Mouse (Mus musculus): Measurements from ENCODE around the gene Hirip3. TPM values are rescaled to one million over a fixed set of nuclear protein-coding genes. Genes with fewer than 3 reads are reported as not detected.
"Not testable (repeated sequence)": the region's sequence is repeated elsewhere in the genome, so short reads cannot be mapped to it uniquely, and the experiment has no call there.

The Hirip3 gene
- total RNA-seq, 2 experiments from 2014 or later, result 22.0 to 164 TPM

DNA sequence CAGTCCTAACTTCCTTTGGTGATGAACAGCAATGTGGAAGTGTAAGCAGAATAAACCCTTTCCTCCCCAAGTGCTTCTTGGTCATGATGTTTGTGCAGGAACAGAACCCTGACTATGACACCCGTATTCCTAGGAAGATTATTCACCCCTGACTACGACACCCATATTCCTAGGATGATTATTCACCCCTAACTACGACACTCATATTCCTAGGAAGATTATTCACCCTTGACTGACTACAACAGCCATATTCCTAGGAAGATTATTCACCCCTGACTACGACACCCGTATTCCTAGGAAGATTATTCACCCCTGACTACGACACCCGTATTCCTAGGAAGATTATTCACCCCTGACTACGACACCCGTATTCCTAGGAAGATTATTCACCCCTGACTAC lies 38.0 kb downstream of the Hirip3 start:
- not testable (repeated sequence) for ATAC-seq (ENCODE audit: poor library complexity, severe bottlenecking)

DNA sequence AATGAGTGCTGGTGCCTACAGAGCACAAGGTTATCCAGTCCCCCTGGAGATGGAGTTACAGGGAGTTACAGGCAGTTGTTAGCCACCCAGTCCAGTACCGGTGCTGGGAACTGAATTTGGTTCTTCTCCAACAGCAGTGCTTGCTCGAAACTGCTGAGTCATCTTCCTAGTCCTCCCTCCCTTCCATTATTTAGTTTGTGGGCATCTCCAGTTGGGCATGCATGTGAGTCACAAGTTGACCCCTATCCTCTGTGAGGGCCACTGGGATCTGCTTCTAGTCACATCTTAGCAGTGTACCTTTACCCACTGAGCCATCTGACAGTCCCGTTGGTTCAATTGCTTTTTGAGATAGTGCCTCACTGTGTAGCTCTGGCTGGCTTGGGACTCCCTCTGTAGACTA lies 43.8 kb downstream of the Hirip3 start:
- no peak for ATAC-seq (ENCODE audit: poor library complexity, severe bottlenecking)

DNA sequence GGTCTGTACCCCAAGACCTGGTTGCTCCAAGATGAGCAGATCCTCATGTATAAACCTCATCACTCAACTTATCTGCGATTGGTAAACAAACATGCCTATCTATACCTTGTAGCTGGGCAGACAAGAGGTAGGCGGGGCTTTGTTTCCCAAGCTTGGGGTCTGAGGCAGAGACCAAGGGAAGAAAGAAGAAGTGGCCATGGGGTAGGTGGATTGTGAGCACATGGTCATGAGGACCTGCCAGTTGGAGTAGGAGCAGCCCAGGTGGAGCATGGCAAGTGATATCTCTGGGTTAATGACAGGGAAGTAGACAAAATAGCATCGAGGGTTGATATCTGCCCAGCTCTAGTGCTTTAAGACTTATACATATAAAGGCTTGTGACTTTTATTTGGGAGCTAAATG lies 53.1 kb downstream of the Hirip3 start:
- no peak for ATAC-seq (ENCODE audit: poor library complexity, severe bottlenecking)

Other genes starting within 250 kb of the Hirip3 start
Only the 30 nearest of the 31 such genes appear.
- 42.1 and 55.6 TPM in 2 replicates for gene Sgf29, start 212.7 kb upstream of the Hirip3 start, total RNA-seq (2015)
- gene Sgf29, start 212.7 kb upstream of the Hirip3 start, total RNA-seq (2017), result 27.3 and 35.5 TPM in 2 replicates
- 4.8 and 6.6 TPM in 2 replicates for gene Sult1a1, start 185.5 kb upstream of the Hirip3 start, total RNA-seq (2015)
- gene Sult1a1, start 185.5 kb upstream of the Hirip3 start, total RNA-seq (2017), result 6.6 and 6.9 TPM in 2 replicates
- 49.8 and 60.5 TPM in 2 replicates for gene Bola2, start 166.6 kb upstream of the Hirip3 start, total RNA-seq (2015)
- 106 and 161 TPM in 2 replicates for gene Bola2, start 166.6 kb upstream of the Hirip3 start, total RNA-seq (2017)
- 4.1 and 6.0 TPM in 2 replicates for gene Slx1b, start 166.2 kb upstream of the Hirip3 start, total RNA-seq (2015)
- gene Slx1b, start 166.2 kb upstream of the Hirip3 start, total RNA-seq (2017), result 4.7 and 5.9 TPM in 2 replicates
- gene Coro1a, start 154.2 kb upstream of the Hirip3 start, total RNA-seq (2015), result 1,020 and 1,059 TPM in 2 replicates
- gene Coro1a, start 154.2 kb upstream of the Hirip3 start, total RNA-seq (2017), result 1,317 and 1,554 TPM in 2 replicates
- gene Mapk3, start 102.4 kb upstream of the Hirip3 start, total RNA-seq (2015), result 173 and 177 TPM in 2 replicates
- 88.3 and 91.1 TPM in 2 replicates for gene Mapk3, start 102.4 kb upstream of the Hirip3 start, total RNA-seq (2017)
- 26.8 and 37.3 TPM in 2 replicates for gene Gdpd3, start 95.6 kb upstream of the Hirip3 start, total RNA-seq (2015)
- 57.9 and 71.4 TPM in 2 replicates for gene Gdpd3, start 95.6 kb upstream of the Hirip3 start, total RNA-seq (2017)
- gene Ypel3, start 85.0 kb upstream of the Hirip3 start, total RNA-seq (2015), result 196 and 200 TPM in 2 replicates
- 91.7 and 117 TPM in 2 replicates for gene Ypel3, start 85.0 kb upstream of the Hirip3 start, total RNA-seq (2017)
- 0.68 and 1.0 TPM in 2 replicates for gene Tbx6, start 80.5 kb upstream of the Hirip3 start, total RNA-seq (2015)
- 0.98 and 0.99 TPM in 2 replicates for gene Tbx6, start 80.5 kb upstream of the Hirip3 start, total RNA-seq (2017)
- gene Ppp4c, start 69.5 kb upstream of the Hirip3 start, total RNA-seq (2015), result 186 and 196 TPM in 2 replicates
- gene Ppp4c, start 69.5 kb upstream of the Hirip3 start, total RNA-seq (2017), result 139 and 154 TPM in 2 replicates
- gene Fam57b, start 64.3 kb upstream of the Hirip3 start, total RNA-seq (2015), result not detected in 2 replicates
- gene Fam57b, start 64.3 kb upstream of the Hirip3 start, total RNA-seq (2017), result not detected in 2 replicates
- gene 4930451I11Rik, start 30.3 kb upstream of the Hirip3 start, total RNA-seq (2015), result not detected in 2 replicates
- not detected in 2 replicates for gene 4930451I11Rik, start 30.3 kb upstream of the Hirip3 start, total RNA-seq (2017)
- not detected in 2 replicates for gene Doc2a, start 14.6 kb upstream of the Hirip3 start, total RNA-seq (2015)
- gene Doc2a, start 14.6 kb upstream of the Hirip3 start, total RNA-seq (2017), result not detected in 2 replicates
- gene Ino80e, start 405 bp downstream of the Hirip3 start, total RNA-seq (2015), result 42.5 and 51.5 TPM in 2 replicates
- gene Ino80e, start 405 bp downstream of the Hirip3 start, total RNA-seq (2017), result 21.3 and 46.4 TPM in 2 replicates
- gene Taok2, start 22.7 kb downstream of the Hirip3 start, total RNA-seq (2015), result 14.3 and 19.0 TPM in 2 replicates
- gene Taok2, start 22.7 kb downstream of the Hirip3 start, total RNA-seq (2017), result 26.8 and 32.0 TPM in 2 replicates
- 47.9 and 50.9 TPM in 2 replicates for gene Tmem219, start 60.9 kb downstream of the Hirip3 start, total RNA-seq (2015)
- 44.9 and 45.5 TPM in 2 replicates for gene Tmem219, start 60.9 kb downstream of the Hirip3 start, total RNA-seq (2017)
- gene Kctd13, start 66.9 kb downstream of the Hirip3 start, total RNA-seq (2015), result 7.3 and 12.0 TPM in 2 replicates
- 10.9 and 19.0 TPM in 2 replicates for gene Kctd13, start 66.9 kb downstream of the Hirip3 start, total RNA-seq (2017)
- gene Asphd1, start 87.6 kb downstream of the Hirip3 start, total RNA-seq (2015), result not detected in 2 replicates
- gene Asphd1, start 87.6 kb downstream of the Hirip3 start, total RNA-seq (2017), result not detected in 2 replicates
- gene Sez6l2, start 88.6 kb downstream of the Hirip3 start, total RNA-seq (2015), result 2.9 TPM in 1 of 2 replicates, not detected in the other
- gene Sez6l2, start 88.6 kb downstream of the Hirip3 start, total RNA-seq (2017), result 0.16 and 0.33 TPM in 2 replicates
- gene Cdipt, start 113.9 kb downstream of the Hirip3 start, total RNA-seq (2015), result 46.1 and 48.5 TPM in 2 replicates
- gene Cdipt, start 113.9 kb downstream of the Hirip3 start, total RNA-seq (2017), result 49.4 and 56.7 TPM in 2 replicates
- gene Cdiptos, start 114.1 kb downstream of the Hirip3 start, total RNA-seq (2015), result 4.9 and 6.6 TPM in 2 replicates
- gene Cdiptos, start 114.1 kb downstream of the Hirip3 start, total RNA-seq (2017), result 0.73 and 3.3 TPM in 2 replicates
- 5.6 and 6.0 TPM in 2 replicates for gene Mvp, start 152.6 kb downstream of the Hirip3 start, total RNA-seq (2015)
- gene Mvp, start 152.6 kb downstream of the Hirip3 start, total RNA-seq (2017), result 48.1 and 50.6 TPM in 2 replicates
- 0.54 and 1.6 TPM in 2 replicates for gene Pagr1b, start 154.5 kb downstream of the Hirip3 start, total RNA-seq (2015)
- not detected in 2 replicates for gene Pagr1b, start 154.5 kb downstream of the Hirip3 start, total RNA-seq (2017)
- gene Pagr1a, start 155.4 kb downstream of the Hirip3 start, total RNA-seq (2015), result 40.7 and 62.5 TPM in 2 replicates
- 25.5 and 67.0 TPM in 2 replicates for gene Pagr1a, start 155.4 kb downstream of the Hirip3 start, total RNA-seq (2017)
- 15.4 TPM in 1 of 2 replicates, not detected in the other for gene Gm42742, start 159.1 kb downstream of the Hirip3 start, total RNA-seq (2015)
- 45.4 TPM in 1 of 2 replicates, not detected in the other for gene Gm42742, start 159.1 kb downstream of the Hirip3 start, total RNA-seq (2017)
- 0.20 and 1.8 TPM in 2 replicates for gene Prrt2, start 159.2 kb downstream of the Hirip3 start, total RNA-seq (2015)
- 2.4 and 3.0 TPM in 2 replicates for gene Prrt2, start 159.2 kb downstream of the Hirip3 start, total RNA-seq (2017)
- 79.8 and 80.9 TPM in 2 replicates for gene Maz, start 165.1 kb downstream of the Hirip3 start, total RNA-seq (2015)
- gene Maz, start 165.1 kb downstream of the Hirip3 start, total RNA-seq (2017), result 44.4 and 45.1 TPM in 2 replicates
- 107 and 108 TPM in 2 replicates for gene Kif22, start 180.5 kb downstream of the Hirip3 start, total RNA-seq (2015)
- 85.9 and 105 TPM in 2 replicates for gene Kif22, start 180.5 kb downstream of the Hirip3 start, total RNA-seq (2017)
- gene Zg16, start 225.4 kb downstream of the Hirip3 start, total RNA-seq (2015), result 0.96 TPM in 1 of 2 replicates, not detected in the other
- not detected in 2 replicates for gene Zg16, start 225.4 kb downstream of the Hirip3 start, total RNA-seq (2017)
- 65.9 and 71.1 TPM in 2 replicates for gene AI467606, start 229.4 kb downstream of the Hirip3 start, total RNA-seq (2015)
- 46.6 and 49.2 TPM in 2 replicates for gene AI467606, start 229.4 kb downstream of the Hirip3 start, total RNA-seq (2017)

Measured in megakaryocyte, adult 5-6 weeks (primary cell).